Mouse (Mus musculus): Measurements from ENCODE around the gene Gm17027. TPM values are rescaled to one million over a fixed set of nuclear protein-coding genes. Genes with fewer than 3 reads are reported as not detected.

Gene Gm17027
- not detected in 2 replicates for polyA plus RNA-seq (2015; fragmentation: Nextera tagmentation; extraction: Ambion mirVana)

GRCm38 (mm10) chr14:42162522-42162921, at the start of gene Gm17027:
TSS of gene Gm17027 (minus strand) at chr14:42162622.

GRCm38 (mm10) chr14:42190691-42191090, 28.3 kb upstream of the Gm17027 start, which contains the start of gene Gm3573:
TSS of gene Gm3573 (minus strand) at chr14:42190791.

DNA sequence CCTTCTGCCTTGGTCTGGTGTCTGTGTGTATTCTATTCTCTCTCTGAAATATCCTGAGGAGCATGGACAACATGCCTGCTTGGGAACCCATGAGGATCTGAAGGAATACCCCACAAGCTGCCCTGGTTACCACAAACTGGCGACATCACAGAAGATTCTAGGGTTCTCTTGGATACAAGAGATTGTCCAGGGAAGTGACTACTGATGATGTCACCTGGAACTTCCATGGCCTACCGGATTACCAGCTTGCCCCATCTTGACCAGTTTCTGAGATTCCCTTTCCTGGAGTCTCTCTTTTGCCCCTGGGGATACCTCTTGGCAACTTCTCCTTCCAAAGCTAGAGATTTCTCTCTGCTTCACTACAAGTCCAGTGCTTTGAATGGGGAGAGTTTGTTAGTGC, 45.2 kb downstream of the Gm17027 start, which contains the start of gene Gm7951:
Gm7951 (minus strand) TSS at position 101 of the 400 bp plus-strand sequence.

Other genes with a start within 250 kb of the Gm17027 start
- gene 1700049E17Rik1, start 237.7 kb downstream of the Gm17027 start, polyA plus RNA-seq (2015; fragmentation: Nextera tagmentation; extraction: Ambion mirVana): not detected in 2 replicates
- not detected in 2 replicates for gene 1700024B05Rik, start 218.6 kb downstream of the Gm17027 start, polyA plus RNA-seq (2015; fragmentation: Nextera tagmentation; extraction: Ambion mirVana)
- not detected in 2 replicates for gene Gm6401, start 194.7 kb downstream of the Gm17027 start, polyA plus RNA-seq (2015; fragmentation: Nextera tagmentation; extraction: Ambion mirVana)
- gene Gm3543, start 179.3 kb downstream of the Gm17027 start, polyA plus RNA-seq (2015; fragmentation: Nextera tagmentation; extraction: Ambion mirVana): not detected in 2 replicates
- gene Gm7951, start 45.3 kb downstream of the Gm17027 start, polyA plus RNA-seq (2015; fragmentation: Nextera tagmentation; extraction: Ambion mirVana): not detected in 2 replicates
- gene Gm3573, start 28.2 kb upstream of the Gm17027 start, polyA plus RNA-seq (2015; fragmentation: Nextera tagmentation; extraction: Ambion mirVana): not detected in 2 replicates
- gene Gm17026, start 97.4 kb upstream of the Gm17027 start, polyA plus RNA-seq (2015; fragmentation: Nextera tagmentation; extraction: Ambion mirVana): not detected in 2 replicates
- gene Gm9611, start 134.7 kb upstream of the Gm17027 start, polyA plus RNA-seq (2015; fragmentation: Nextera tagmentation; extraction: Ambion mirVana): not detected in 2 replicates
- not detected in 2 replicates for gene Gm7995, start 147.6 kb upstream of the Gm17027 start, polyA plus RNA-seq (2015; fragmentation: Nextera tagmentation; extraction: Ambion mirVana)